Mouse (Mus musculus) cortical plate, adult 2 months (tissue): ENCODE measurements around the gene Dio2. TPM values are rescaled to one million over a fixed set of nuclear protein-coding genes. Genes with fewer than 3 reads are reported as not detected.
A peak's percentile ranks its signal among the peaks of the same experiment; 100 is the strongest.

ENCODE experiments used
- H3K27ac ChIP-seq: fragments of 200-500 bp; 2 replicates; pipeline ENCODE4 v1.5.1; 2012; ENCODE audit warnings: low read length, control low read depth, inconsistent platforms; ENCODE audit not compliant: insufficient read depth
- H3K4me1 ChIP-seq: fragments of 200-500 bp; 2 replicates; pipeline ENCODE4 v1.6.1; 2011; ENCODE audit warnings: low read length; ENCODE audit not compliant: control insufficient read depth, insufficient read depth
- H3K4me3 ChIP-seq: fragments of 200-500 bp; 2 replicates; pipeline ENCODE4 v1.5.1; 2011; ENCODE audit warnings: mild to moderate bottlenecking, low read length, control low read depth; ENCODE audit not compliant: insufficient read depth
- CTCF ChIP-seq: fragments of 200-500 bp; IDR thresholded peaks from 2 replicates; pipeline ENCODE4 v1.5.1; 2011; ENCODE audit warnings: mild to moderate bottlenecking, control low read depth, low read length; ENCODE audit not compliant: insufficient read depth; ENCODE audit errors: extremely low read depth
- POLR2A ChIP-seq: fragments of 200-500 bp; IDR thresholded peaks from 2 replicates; pipeline ENCODE4 v1.6.1; 2011; ENCODE audit warnings: mild to moderate bottlenecking, low read length, control low read depth; ENCODE audit not compliant: insufficient read depth; ENCODE audit errors: extremely low read depth
- polyA plus RNA-seq: library from polyadenylated mRNA; depleted of rRNA; stranded (reverse); fragments of >200 nt; gene quantifications from 2 replicates; pipeline ENCODE4 v1.2.3, GENCODE M21; 2012; rRNA removed

Gene Dio2
- polyA plus RNA-seq, result 30.8 and 33.8 TPM in 2 replicates

GRCm38 (mm10) chr12:90738388-90739223 is at the start of gene Dio2:
Dio2 (minus strand) TSS chr12:90738438.
- TF ChIP-seq POLR2A (peak; percentile 55), CTCF (no peak)
- Histone ChIP-seq H3K4me1 (no peaks in the 10 kb centered on the region), H3K27ac (peak within 1 kb of the TSS; percentile 66), H3K4me3 (peak within 1 kb of the TSS; percentile 47)

- Histone ChIP-seq H3K4me3 (no peak overlapping the region), H3K4me1 (no peaks in the 10 kb centered on the region), H3K27ac (no peak overlapping the region)
- no peak for TF ChIP-seq POLR2A
- no peak for TF ChIP-seq CTCF
Measured at GRCm38 (mm10) chr12:90781438-90781837, 43.2 kb upstream of the Dio2 start.

GRCm38 (mm10) chr12:90744752-90745151 is 6.5 kb upstream of the Dio2 start:
- Histone ChIP-seq H3K4me1 (no peaks in the 10 kb centered on the region), H3K27ac (no peak overlapping the region), H3K4me3 (no peak overlapping the region)
- TF ChIP-seq POLR2A, result no peak
- no peak for TF ChIP-seq CTCF

- H3K4me1 ChIP-seq, result no peaks in the 10 kb centered on the region
- no peak for TF ChIP-seq CTCF
- TF ChIP-seq POLR2A, result no peak
- no peak overlapping the region for H3K4me3 ChIP-seq
- H3K27ac ChIP-seq, result no peak overlapping the region
Measured at GRCm38 (mm10) chr12:90743633-90744032, 5.4 kb upstream of the Dio2 start.

- Histone ChIP-seq H3K4me1 (no peaks in the 10 kb centered on the region), H3K27ac (no peak overlapping the region), H3K4me3 (no peak overlapping the region)
- TF ChIP-seq POLR2A, result no peak
- peak; percentile 76 for TF ChIP-seq CTCF
Measured at GRCm38 (mm10) chr12:90740468-90740867, 2.2 kb upstream of the Dio2 start.

GRCm38 (mm10) chr12:90737932-90738331 is 306 bp downstream of the Dio2 start:
- peak; percentile 36; the same call in 1 of the 2 replicates for TF ChIP-seq POLR2A
- no peak for TF ChIP-seq CTCF
- H3K4me1 ChIP-seq, result no peaks in the 10 kb centered on the region
- H3K4me3 ChIP-seq, result peak overlapping the region; percentile 47
- peak overlapping the region; percentile 27 for H3K27ac ChIP-seq

- TF ChIP-seq POLR2A, result no peak
- no peak for TF ChIP-seq CTCF
- 0 out of 2 replicates have a peak overlapping the region, but pooled peaks have one; percentile 11 for H3K4me3 ChIP-seq
- H3K27ac ChIP-seq, result peak overlapping the region; percentile 37; the same call in 1 of the 2 replicates
- no peaks in the 10 kb centered on the region for H3K4me1 ChIP-seq
Measured at GRCm38 (mm10) chr12:90735447-90735846, 2.8 kb downstream of the Dio2 start.

GRCm38 (mm10) chr12:90734503-90734902 is 3.7 kb downstream of the Dio2 start:
- no peaks in the 10 kb centered on the region for H3K4me1 ChIP-seq
- H3K27ac ChIP-seq, result peak overlapping the region; percentile 79
- TF ChIP-seq CTCF (no peak), POLR2A (no peak)
- H3K4me3 ChIP-seq, result no peak overlapping the region

- no peaks in the 10 kb centered on the region for H3K4me1 ChIP-seq
- no peak overlapping the region for H3K4me3 ChIP-seq
- H3K27ac ChIP-seq, result 0 out of 2 replicates have a peak overlapping the region, but pooled peaks have one; percentile 37
- TF ChIP-seq CTCF, result no peak
Measured at GRCm38 (mm10) chr12:90733721-90734120, 4.5 kb downstream of the Dio2 start.

- Histone ChIP-seq H3K4me1 (no peaks in the 10 kb centered on the region), H3K27ac (no peak overlapping the region), H3K4me3 (no peak overlapping the region)
- TF ChIP-seq POLR2A, result no peak
- peak; percentile 44 for TF ChIP-seq CTCF
Measured at GRCm38 (mm10) chr12:90729648-90730047, 8.6 kb downstream of the Dio2 start.

- no peak for TF ChIP-seq POLR2A
- no peak for TF ChIP-seq CTCF
- H3K4me3 ChIP-seq, result no peak overlapping the region
- no peak overlapping the region for H3K27ac ChIP-seq
- no peaks in the 10 kb centered on the region for H3K4me1 ChIP-seq
Measured at GRCm38 (mm10) chr12:90725107-90725506, 13.1 kb downstream of the Dio2 start.
